Mouse (Mus musculus): ENCODE results near the gene Zfp704. TPM values are rescaled to one million over a fixed set of nuclear protein-coding genes. Genes with fewer than 3 reads are reported as not detected.
A peak's percentile ranks its signal among the peaks of the same experiment; 100 is the strongest.

Gene Zfp704
- total and polyA plus RNA-seq, 2 experiments from 2014 or later, result 11.3 to 68.8 TPM

DNA sequence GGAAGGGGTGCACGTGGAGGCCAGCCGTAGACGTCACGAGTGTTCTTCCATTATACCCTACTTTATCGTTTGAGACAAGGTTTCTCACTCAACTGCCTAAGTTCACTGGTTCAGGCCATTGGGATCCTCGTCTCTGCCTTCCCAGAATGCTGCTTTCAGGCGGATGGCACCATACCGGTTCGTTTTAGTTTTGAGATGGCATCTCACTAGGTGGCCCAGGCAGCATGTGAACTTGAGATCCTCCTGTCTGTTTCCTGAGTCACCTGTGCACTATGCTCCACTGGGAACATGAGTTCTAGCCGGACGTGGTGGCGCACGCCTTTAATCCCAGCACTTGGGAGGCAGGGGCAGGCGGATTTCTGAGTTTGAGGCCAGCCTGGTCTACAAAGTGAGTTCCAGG is 68.3 kb downstream of the Zfp704 start:
- H3K36me3 ChIP-seq (ENCODE audit: insufficient read depth, low read length), result no peaks in the 10 kb centered on the region
- no peaks in the 10 kb centered on the region for H3K9me3 ChIP-seq (ENCODE audit: low read length)
- no peak overlapping the region for H3K4me3 ChIP-seq (ENCODE audit: low read depth, low read length)
- no peak overlapping the region for H3K4me2 ChIP-seq (ENCODE audit: low read depth, low read length, poor library complexity, severe bottlenecking)
- 88% methylated on average over 14 of the region's 14 CpGs for WGBS
- H3K27me3 ChIP-seq (ENCODE audit: insufficient read depth, low read length), result no peaks in the 10 kb centered on the region
- no peak overlapping the region for H3K9ac ChIP-seq (replicated peaks; ENCODE audit: low read length, poor library complexity, severe bottlenecking)
- no peak overlapping the region for H3K27ac ChIP-seq (ENCODE audit: low read depth, low read length)
- ATAC-seq (ENCODE audit: low FRiP score), result no peak
- TF ChIP-seq CTCF (IDR thresholded peaks at IDR 0.05), result no peak
- no peak for DNase-seq (ENCODE audit: low spot score)
- H3K4me1 ChIP-seq (ENCODE audit: insufficient read depth, low read length), result no peaks in the 10 kb centered on the region

DNA sequence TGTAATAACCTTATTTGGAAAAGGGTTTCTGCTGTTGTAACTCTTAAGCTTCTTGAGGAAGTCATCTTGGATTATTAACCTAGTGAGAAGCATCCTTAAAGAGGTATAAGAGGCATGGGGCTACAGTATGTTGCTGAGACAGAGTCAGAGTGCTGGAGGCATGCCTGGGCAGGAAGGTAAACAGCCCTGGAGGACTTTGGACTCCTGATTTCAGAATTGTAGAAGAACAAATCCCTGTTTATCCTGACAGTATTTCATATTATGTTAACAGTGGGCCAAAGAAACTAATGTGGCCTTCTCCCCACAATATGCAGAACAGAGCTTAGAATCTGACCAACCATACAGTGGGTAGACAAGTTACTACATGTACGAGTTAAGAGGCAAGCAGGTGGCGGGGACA is 71.4 kb downstream of the Zfp704 start:
- Histone ChIP-seq H3K36me3 (ENCODE audit: insufficient read depth, low read length) (no peaks in the 10 kb centered on the region), H3K9ac (replicated peaks; ENCODE audit: low read length, poor library complexity, severe bottlenecking) (no peak overlapping the region), H3K27ac (ENCODE audit: low read depth, low read length) (no peak overlapping the region), H3K4me1 (ENCODE audit: insufficient read depth, low read length) (no peaks in the 10 kb centered on the region), H3K4me3 (ENCODE audit: low read depth, low read length) (no peak overlapping the region), H3K9me3 (ENCODE audit: low read length) (no peaks in the 10 kb centered on the region), H3K4me2 (ENCODE audit: low read depth, low read length, poor library complexity, severe bottlenecking) (no peak overlapping the region), H3K27me3 (ENCODE audit: insufficient read depth, low read length) (no peaks in the 10 kb centered on the region)
- no peak for TF ChIP-seq CTCF (IDR thresholded peaks at IDR 0.05)
- ATAC-seq (ENCODE audit: low FRiP score), result no peak
- no peak for DNase-seq (ENCODE audit: low spot score)
- WGBS, result 89% methylated on average over 2 of the region's 2 CpGs

GRCm38 (mm10) chr3:9537889-9538288 is 72.0 kb downstream of the Zfp704 start:
- H3K27ac ChIP-seq (ENCODE audit: low read depth, low read length), result no peak overlapping the region
- H3K9me3 ChIP-seq (ENCODE audit: low read length), result no peaks in the 10 kb centered on the region
- DNase-seq (ENCODE audit: low spot score), result no peak
- ATAC-seq (ENCODE audit: low FRiP score), result no peak
- no peak for TF ChIP-seq CTCF (IDR thresholded peaks at IDR 0.05)
- no peaks in the 10 kb centered on the region for H3K27me3 ChIP-seq (ENCODE audit: insufficient read depth, low read length)
- 63% methylated on average over 7 of the region's 7 CpGs for WGBS
- H3K4me2 ChIP-seq (ENCODE audit: low read depth, low read length, poor library complexity, severe bottlenecking), result no peak overlapping the region
- no peaks in the 10 kb centered on the region for H3K36me3 ChIP-seq (ENCODE audit: insufficient read depth, low read length)
- H3K4me1 ChIP-seq (ENCODE audit: insufficient read depth, low read length), result no peaks in the 10 kb centered on the region
- no peak overlapping the region for H3K4me3 ChIP-seq (ENCODE audit: low read depth, low read length)
- H3K9ac ChIP-seq (replicated peaks; ENCODE audit: low read length, poor library complexity, severe bottlenecking), result no peak overlapping the region

- H3K4me2 ChIP-seq (ENCODE audit: low read depth, low read length, poor library complexity, severe bottlenecking), result no peak overlapping the region
- ATAC-seq (ENCODE audit: low FRiP score), result no peak
- H3K9me3 ChIP-seq (ENCODE audit: low read length), result no peaks in the 10 kb centered on the region
- H3K27me3 ChIP-seq (ENCODE audit: insufficient read depth, low read length), result no peaks in the 10 kb centered on the region
- H3K36me3 ChIP-seq (ENCODE audit: insufficient read depth, low read length), result no peaks in the 10 kb centered on the region
- H3K27ac ChIP-seq (ENCODE audit: low read depth, low read length), result no peak overlapping the region
- peak; percentile 67 for DNase-seq (ENCODE audit: low spot score)
- H3K4me3 ChIP-seq (ENCODE audit: low read depth, low read length), result no peak overlapping the region
- H3K4me1 ChIP-seq (ENCODE audit: insufficient read depth, low read length), result no peaks in the 10 kb centered on the region
- 62% methylated on average over 9 of the region's 9 CpGs for WGBS
- no peak for TF ChIP-seq CTCF (IDR thresholded peaks at IDR 0.05)
- no peak overlapping the region for H3K9ac ChIP-seq (replicated peaks; ENCODE audit: low read length, poor library complexity, severe bottlenecking)
These were observed 79.6 kb downstream of the Zfp704 start for GRCm38 (mm10) chr3:9530097-9530780.

DNA sequence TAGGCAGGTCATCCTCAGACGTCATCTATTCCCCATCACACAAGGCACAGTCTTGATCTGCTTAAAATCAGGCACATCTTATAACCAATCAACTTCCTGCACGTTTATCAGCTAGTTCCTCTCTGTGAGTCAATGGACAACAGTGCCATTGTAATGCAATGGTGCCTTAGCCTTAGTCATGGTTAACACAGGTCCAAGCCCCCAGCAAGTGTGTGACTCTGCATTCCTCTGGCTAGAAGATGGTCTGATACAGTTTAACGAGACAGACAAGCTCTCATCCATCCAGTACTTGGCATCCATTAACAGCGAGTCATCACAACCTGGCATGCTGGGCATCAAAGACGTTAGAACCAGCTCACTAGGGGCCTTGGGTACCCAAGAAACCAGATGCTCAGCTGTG is 85.5 kb downstream of the Zfp704 start:
- DNase-seq (ENCODE audit: low spot score), result no peak
- no peak for ATAC-seq (ENCODE audit: low FRiP score)
- Histone ChIP-seq H3K4me2 (ENCODE audit: low read depth, low read length, poor library complexity, severe bottlenecking) (no peak overlapping the region), H3K4me3 (ENCODE audit: low read depth, low read length) (no peak overlapping the region), H3K27ac (ENCODE audit: low read depth, low read length) (no peak overlapping the region), H3K9ac (replicated peaks; ENCODE audit: low read length, poor library complexity, severe bottlenecking) (no peak overlapping the region), H3K9me3 (ENCODE audit: low read length) (no peaks in the 10 kb centered on the region), H3K27me3 (ENCODE audit: insufficient read depth, low read length) (no peaks in the 10 kb centered on the region), H3K4me1 (ENCODE audit: insufficient read depth, low read length) (peaks cover 21% of the 10 kb centered on the region; the same call in 1 of the 2 replicates), H3K36me3 (ENCODE audit: insufficient read depth, low read length) (no peaks in the 10 kb centered on the region)
- no peak for TF ChIP-seq CTCF (IDR thresholded peaks at IDR 0.05)
- 69% methylated on average over 5 of the region's 5 CpGs for WGBS

DNA sequence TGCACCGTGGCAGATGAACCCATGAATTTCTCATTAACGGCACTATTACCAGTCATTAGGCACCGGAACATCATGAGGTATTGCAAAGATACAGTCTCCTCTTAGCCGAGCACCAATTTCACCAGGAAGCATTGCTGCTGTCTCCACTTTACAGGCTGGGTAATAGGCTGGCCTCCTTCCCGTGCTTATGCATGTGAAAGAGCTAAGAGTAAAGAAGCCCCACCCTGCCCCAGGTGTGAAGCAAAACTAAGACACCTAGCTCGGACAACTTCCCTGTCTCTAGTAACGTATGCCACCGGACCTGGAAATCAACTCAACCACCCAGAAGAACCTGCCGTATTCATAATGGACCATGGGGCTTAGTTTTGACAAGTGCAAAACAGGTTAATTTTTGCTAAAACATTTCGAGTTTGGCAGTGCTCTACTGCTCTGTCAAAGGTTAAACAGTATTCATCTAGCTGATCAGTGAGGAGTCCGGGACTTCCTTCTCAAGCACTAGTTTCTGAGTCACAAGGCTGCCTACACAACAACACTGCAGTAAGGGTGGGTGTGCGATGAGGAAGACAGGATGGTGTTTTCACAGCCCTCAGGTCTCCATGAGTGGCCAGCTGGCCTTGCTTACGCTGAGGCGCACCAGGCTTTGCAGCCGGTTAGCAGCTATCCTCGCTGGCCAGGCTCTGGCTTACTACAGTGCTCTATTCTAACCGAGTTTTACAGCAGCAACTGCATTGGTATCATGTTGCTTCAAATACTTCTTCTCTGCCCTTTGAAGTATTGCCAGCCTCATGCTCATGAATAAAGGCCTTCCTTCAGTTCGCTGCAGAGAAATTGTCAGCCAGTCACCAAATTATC is 86.6 kb downstream of the Zfp704 start:
- H3K9ac ChIP-seq (replicated peaks; ENCODE audit: low read length, poor library complexity, severe bottlenecking), result no peak overlapping the region
- H3K4me1 ChIP-seq (ENCODE audit: insufficient read depth, low read length), result peaks cover 24% of the 10 kb centered on the region; the same call in 1 of the 2 replicates
- peak overlapping the region; percentile 57 for H3K27ac ChIP-seq (ENCODE audit: low read depth, low read length)
- H3K4me3 ChIP-seq (ENCODE audit: low read depth, low read length), result no peak overlapping the region
- no peaks in the 10 kb centered on the region for H3K27me3 ChIP-seq (ENCODE audit: insufficient read depth, low read length)
- H3K4me2 ChIP-seq (ENCODE audit: low read depth, low read length, poor library complexity, severe bottlenecking), result no peak overlapping the region
- no peaks in the 10 kb centered on the region for H3K9me3 ChIP-seq (ENCODE audit: low read length)
- peak; percentile 24; the same call in 1 of the 2 replicates for ATAC-seq (ENCODE audit: low FRiP score)
- 62% methylated on average over 18 of the region's 18 CpGs for WGBS
- DNase-seq (ENCODE audit: low spot score), result peak; percentile 62
- no peak for TF ChIP-seq CTCF (IDR thresholded peaks at IDR 0.05)
- no peaks in the 10 kb centered on the region for H3K36me3 ChIP-seq (ENCODE audit: insufficient read depth, low read length)

Measured in midbrain, postnatal 0 days (tissue).